Mouse (Mus musculus): ENCODE measurements around the gene H2al1m.
"Not testable (repeated sequence)": the region's sequence is repeated elsewhere in the genome, so short reads cannot be mapped to it uniquely, and the experiment has no call there.

Gene H2al1m

GRCm38 (mm10) chrX:9283464-9283863 is at the start of gene H2al1m:
TSS of gene H2al1m (plus strand) at chrX:9283764.
- in situ Hi-C loops (cut with MboI; ENCODE audit: unreplicated experiment in 2 of 2): not testable (repeated sequence)

GRCm38 (mm10) chrX:9240737-9241591 is 42.6 kb upstream of the H2al1m start:
- in situ Hi-C loops (cut with MboI; ENCODE audit: unreplicated experiment in 2 of 2): no loop called here

- in situ Hi-C loops (cut with MboI; ENCODE audit: unreplicated experiment in 2 of 2): no loop called here
These were observed 40.1 kb upstream of the H2al1m start for GRCm38 (mm10) chrX:9243381-9243864.

- in situ Hi-C loops (cut with MboI; ENCODE audit: unreplicated experiment in 2 of 2): no loop called here
These were observed 38.8 kb upstream of the H2al1m start for GRCm38 (mm10) chrX:9244603-9245336.

GRCm38 (mm10) chrX:9248911-9249310 is 34.7 kb upstream of the H2al1m start:
- in situ Hi-C loops (cut with MboI; ENCODE audit: unreplicated experiment in 2 of 2): no loop called here

GRCm38 (mm10) chrX:9253990-9254389 is 29.6 kb upstream of the H2al1m start:
- in situ Hi-C loops (cut with MboI; ENCODE audit: unreplicated experiment in 2 of 2): loop anchor here in 1 of 2 experiments (25.0 kb wide), 1 partner anchor 408 kb away; the partner anchor contains the start of gene Dynlt3

GRCm38 (mm10) chrX:9254901-9255300 is 28.7 kb upstream of the H2al1m start:
- in situ Hi-C loops (cut with MboI; ENCODE audit: unreplicated experiment in 2 of 2): loop anchor here in 1 of 2 experiments (25.0 kb wide), 1 partner anchor 407 kb away; the partner anchor contains the start of gene Dynlt3

- in situ Hi-C loops (cut with MboI; ENCODE audit: unreplicated experiment in 2 of 2): loop anchor here in 1 of 2 experiments (25.0 kb wide), 1 partner anchor 406 kb away; the partner anchor contains the start of gene Dynlt3
These were observed 26.8 kb upstream of the H2al1m start, which contains the start of gene Gm14862 for GRCm38 (mm10) chrX:9256766-9257165. TSS of gene Gm14862 (minus strand) at chrX:9256899.

- in situ Hi-C loops (cut with MboI; ENCODE audit: unreplicated experiment in 2 of 2): loop anchor here in 1 of 2 experiments (25.0 kb wide), 1 partner anchor 404 kb away; the partner anchor contains the start of gene Dynlt3
These were observed 25.7 kb upstream of the H2al1m start for GRCm38 (mm10) chrX:9257831-9258230.

GRCm38 (mm10) chrX:9259267-9259666 is 24.3 kb upstream of the H2al1m start:
- in situ Hi-C loops (cut with MboI; ENCODE audit: unreplicated experiment in 2 of 2): loop anchor here in 1 of 2 experiments (25.0 kb wide), 1 partner anchor 403 kb away; the partner anchor contains the start of gene Dynlt3

GRCm38 (mm10) chrX:9271112-9271511 is 12.5 kb upstream of the H2al1m start:
- in situ Hi-C loops (cut with MboI; ENCODE audit: unreplicated experiment in 2 of 2): loop anchor here in 1 of 2 experiments (10.0 to 25.0 kb wide), 2 partner anchors 184 to 391 kb away; partner anchors contain the start of gene Dynlt3

- in situ Hi-C loops (cut with MboI; ENCODE audit: unreplicated experiment in 2 of 2): loop anchor here in 1 of 2 experiments (10.0 to 25.0 kb wide), 2 partner anchors 183 to 390 kb away; partner anchors contain the start of gene Dynlt3
These were observed 11.6 kb upstream of the H2al1m start for GRCm38 (mm10) chrX:9271947-9272459.

GRCm38 (mm10) chrX:9272460-9273361 is 10.9 kb upstream of the H2al1m start, which contains the start of gene Xk:
TSS of gene Xk (plus strand) at chrX:9272756.
- in situ Hi-C loops (cut with MboI; ENCODE audit: unreplicated experiment in 2 of 2): loop anchor here in 1 of 2 experiments (10.0 to 25.0 kb wide), 2 partner anchors 182 to 390 kb away; partner anchors contain the start of gene Dynlt3

- in situ Hi-C loops (cut with MboI; ENCODE audit: unreplicated experiment in 2 of 2): loop anchor here in 1 of 2 experiments (10.0 to 25.0 kb wide), 2 partner anchors 181 to 389 kb away; partner anchors contain the start of gene Dynlt3
These were observed 10.1 kb upstream of the H2al1m start for GRCm38 (mm10) chrX:9273377-9274002.

GRCm38 (mm10) chrX:9274321-9274720 is 9.2 kb upstream of the H2al1m start:
- in situ Hi-C loops (cut with MboI; ENCODE audit: unreplicated experiment in 2 of 2): loop anchor here in 1 of 2 experiments (10.0 to 25.0 kb wide), 2 partner anchors 180 to 388 kb away; partner anchors contain the start of gene Dynlt3

- in situ Hi-C loops (cut with MboI; ENCODE audit: unreplicated experiment in 2 of 2): not testable (repeated sequence)
These were observed 9.7 kb downstream of the H2al1m start for GRCm38 (mm10) chrX:9293140-9293829.

- in situ Hi-C loops (cut with MboI; ENCODE audit: unreplicated experiment in 2 of 2): no loop called here
These were observed 14.9 kb downstream of the H2al1m start for GRCm38 (mm10) chrX:9298413-9298864.

GRCm38 (mm10) chrX:9302791-9303190 is 19.2 kb downstream of the H2al1m start:
- in situ Hi-C loops (cut with MboI; ENCODE audit: unreplicated experiment in 2 of 2): loop anchor here in 1 of 2 experiments (25.0 kb wide), 1 partner anchor 360 kb away; the partner anchor contains the start of gene Dynlt3

Measured in v-Abl transformed pro-B cells (cell line).